Mouse (Mus musculus) heart, postnatal 0 days (tissue): ENCODE data around the gene E2f4.

Source experiments
- CTCF ChIP-seq: IDR thresholded peaks from 2 replicates; pipeline ENCODE4 v1.5.1; 2016; ENCODE audit warnings: antibody characterized with exemption, control low read depth, low read depth
- EP300 ChIP-seq: IDR thresholded peaks from 2 replicates; pipeline ENCODE4 v1.6.1; 2016; ENCODE audit warnings: antibody characterized with exemption, low read depth

DNA sequence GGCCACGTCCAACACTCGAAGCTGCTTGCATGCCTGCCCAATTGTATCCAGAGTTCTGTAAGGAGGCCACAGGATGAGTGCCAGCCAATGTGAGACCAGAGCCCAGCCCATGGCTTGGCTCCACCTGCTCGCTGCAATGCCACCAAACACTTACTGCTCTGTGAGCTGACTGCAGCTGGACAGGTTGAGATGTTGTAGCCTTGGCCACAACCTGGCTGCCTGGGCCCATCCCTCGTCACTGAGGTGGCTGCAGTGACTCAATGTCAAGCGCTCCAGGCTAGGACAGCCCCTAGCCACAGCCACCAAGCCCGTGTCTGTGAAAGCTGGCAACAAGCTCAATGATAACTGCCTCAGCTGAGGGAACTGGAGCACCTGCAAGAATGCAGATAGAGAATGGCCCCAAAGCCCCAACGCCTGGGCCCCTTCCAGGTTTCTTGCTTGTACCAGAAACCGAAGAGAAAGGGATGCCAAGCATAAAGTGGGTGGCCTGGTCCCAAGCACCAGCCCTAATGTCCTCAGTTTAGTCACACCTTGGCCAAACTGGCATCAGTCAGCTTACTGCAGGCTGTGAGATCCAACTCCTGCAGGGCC lies 15.5 kb downstream of the E2f4 start:
- TF ChIP-seq CTCF (no peak), EP300 (no peak)
